In the genomic region with DNA sequence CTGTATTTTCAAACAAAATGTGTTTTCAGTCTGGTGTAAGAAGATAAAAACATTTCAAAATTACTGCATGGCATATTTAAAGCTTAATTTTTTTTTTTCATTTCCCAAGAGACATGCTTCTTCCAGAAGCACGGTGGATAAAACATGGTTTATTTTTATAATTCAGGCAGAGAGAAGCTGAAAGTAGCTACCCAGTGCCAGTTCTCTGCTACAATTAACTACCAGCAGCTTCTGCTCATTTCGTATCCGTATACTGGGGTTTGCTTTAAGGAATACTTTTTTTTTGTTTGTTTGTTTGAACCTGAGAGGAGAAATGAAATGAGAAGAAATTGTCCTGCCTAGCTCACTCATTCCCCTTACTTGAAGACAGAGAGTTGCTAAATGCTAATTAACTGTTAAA, we compare ENCODE assay signal across 22 mouse cellular contexts.
DNase-seq lines count a peak whose midpoint lies in the region; ATAC-seq and TF ChIP-seq lines count a peak whose summit lies in the region.
"Had no signal": no experiment of that assay in that cellular context is flagged by ENCODE, and none has a peak within 500 bp of the region (broad histone marks: within the 10 kb centered on the region; RNA-seq: fewer than 3 reads in every experiment).

No protein-coding gene starts in this region.

- peak; percentile 95 for ATAC-seq in frontal cortex, adult (ENCODE audit: low TSS enrichment)
- no peak for ATAC-seq in hindbrain, postnatal 0 days
- ATAC-seq in hindbrain, embryonic 12.5 days (ENCODE audit: low FRiP score): no peak
- ATAC-seq: forebrain, embryonic 13.5 days; forebrain, embryonic 15.5 days had no signal

- H3K27me3 ChIP-seq in hindbrain, postnatal 0 days (ENCODE audit: insufficient read depth, low read length): no peaks in the 10 kb centered on the region
- no peaks in the 10 kb centered on the region for H3K27me3 ChIP-seq in hindbrain, embryonic 12.5 days
- H3K27me3 ChIP-seq: embryonic facial prominence, embryonic 15.5 days; forebrain, embryonic 13.5 days; forebrain, embryonic 15.5 days had no signal

- no peak overlapping the region for H3K4me2 ChIP-seq in hindbrain, postnatal 0 days (ENCODE audit: low read depth, low read length)
- no peak overlapping the region for H3K4me2 ChIP-seq in hindbrain, embryonic 12.5 days (replicated peaks)
- H3K4me2 ChIP-seq: embryonic facial prominence, embryonic 13.5 days; embryonic facial prominence, embryonic 15.5 days; forebrain, embryonic 13.5 days; forebrain, embryonic 15.5 days had no signal

- no peaks in the 10 kb centered on the region for H3K36me3 ChIP-seq in hindbrain, postnatal 0 days (ENCODE audit: insufficient read depth, low read length)
- no peaks in the 10 kb centered on the region for H3K36me3 ChIP-seq in hindbrain, embryonic 12.5 days
- H3K36me3 ChIP-seq: embryonic facial prominence, embryonic 13.5 days; embryonic facial prominence, embryonic 15.5 days; forebrain, embryonic 10.5 days; forebrain, embryonic 15.5 days had no signal

- DNase-seq in frontal cortex, postnatal 36 days (ENCODE audit: low spot score in 2 of 2): no peak
- peak; percentile 7 for DNase-seq in hindbrain, postnatal 0 days (ENCODE audit: low spot score)
- DNase-seq in telencephalon, adult 2 months (ENCODE audit: low read depth, low spot score): peak; percentile 42
- DNase-seq in adipocyte (ENCODE audit: low spot score): no peak
- DNase-seq: adrenal gland, adult 8-10 months; adrenal gland, postnatal 14 days; adrenal gland, postnatal 36 days; cerebellum, adult 11 months; cerebellum, adult 18-20 months; cerebellum, adult 8-10 months; cerebellum, adult 9-11 months; cerebellum, postnatal 14 days; cerebellum, postnatal 36 days; embryo, embryonic 11 days had no signal

- no peak for TF ChIP-seq CTCF in hindbrain, postnatal 0 days (IDR thresholded peaks at IDR 0.05; ENCODE audit: low read depth)

- no peak overlapping the region for H3K4me3 ChIP-seq in hindbrain, postnatal 0 days (ENCODE audit: low read length)
- H3K4me3 ChIP-seq in hindbrain, embryonic 12.5 days: no peak overlapping the region
- H3K4me3 ChIP-seq: embryonic facial prominence, embryonic 13.5 days; embryonic facial prominence, embryonic 15.5 days; erythroblast, embryonic 14.5 days; forebrain, embryonic 10.5 days; forebrain, embryonic 13.5 days; forebrain, embryonic 15.5 days had no signal

- H3K9me3 ChIP-seq in hindbrain, postnatal 0 days (ENCODE audit: low read length): no peaks in the 10 kb centered on the region
- H3K9me3 ChIP-seq in hindbrain, embryonic 12.5 days (replicated peaks): no peaks in the 10 kb centered on the region
- H3K9me3 ChIP-seq: embryonic facial prominence, embryonic 13.5 days; embryonic facial prominence, embryonic 15.5 days; forebrain, embryonic 10.5 days; forebrain, embryonic 13.5 days; forebrain, embryonic 15.5 days had no signal

- no peaks in the 10 kb centered on the region for H3K4me1 ChIP-seq in hindbrain, postnatal 0 days (ENCODE audit: insufficient read depth, low read length)
- H3K4me1 ChIP-seq in hindbrain, embryonic 12.5 days: no peaks in the 10 kb centered on the region
- H3K4me1 ChIP-seq: embryonic facial prominence, embryonic 15.5 days had no signal

- no peak overlapping the region for H3K27ac ChIP-seq in hindbrain, postnatal 0 days
- H3K27ac ChIP-seq in hindbrain, embryonic 12.5 days: no peak overlapping the region
- H3K27ac ChIP-seq: embryonic facial prominence, embryonic 13.5 days; embryonic facial prominence, embryonic 15.5 days; forebrain, embryonic 10.5 days; forebrain, embryonic 13.5 days; forebrain, embryonic 15.5 days had no signal

- WGBS in hindbrain, postnatal 0 days: 59% methylated on average over 3 of the region's 3 CpGs
- 80% methylated on average over 3 of the region's 3 CpGs for WGBS in hindbrain, embryonic 12.5 days

- no peak overlapping the region for H3K9ac ChIP-seq in hindbrain, postnatal 0 days (replicated peaks; ENCODE audit: low read length)
- H3K9ac ChIP-seq in hindbrain, embryonic 12.5 days: no peak overlapping the region
- H3K9ac ChIP-seq: embryonic facial prominence, embryonic 13.5 days; embryonic facial prominence, embryonic 15.5 days; forebrain, embryonic 13.5 days; forebrain, embryonic 15.5 days had no signal

Comparison
In these comparisons a context has a peak if more than half of its experiments do, and no peak if none do; other contexts are left out.
1. DNase-seq: peak in hindbrain, postnatal 0 days (single experiment) and telencephalon, adult 2 months (single experiment); none in frontal cortex, postnatal 36 days (0 of 2) and adipocyte (single experiment).